Mouse (Mus musculus) layer of hippocampus, adult 11-12 months (tissue): ENCODE results near the gene Rwdd4a.

Experiments
- DNase-seq: peaks from one replicate; pipeline ENCODE4 v3.0.0; 2022; ENCODE audit warnings: low spot score

Gene Rwdd4a

DNA sequence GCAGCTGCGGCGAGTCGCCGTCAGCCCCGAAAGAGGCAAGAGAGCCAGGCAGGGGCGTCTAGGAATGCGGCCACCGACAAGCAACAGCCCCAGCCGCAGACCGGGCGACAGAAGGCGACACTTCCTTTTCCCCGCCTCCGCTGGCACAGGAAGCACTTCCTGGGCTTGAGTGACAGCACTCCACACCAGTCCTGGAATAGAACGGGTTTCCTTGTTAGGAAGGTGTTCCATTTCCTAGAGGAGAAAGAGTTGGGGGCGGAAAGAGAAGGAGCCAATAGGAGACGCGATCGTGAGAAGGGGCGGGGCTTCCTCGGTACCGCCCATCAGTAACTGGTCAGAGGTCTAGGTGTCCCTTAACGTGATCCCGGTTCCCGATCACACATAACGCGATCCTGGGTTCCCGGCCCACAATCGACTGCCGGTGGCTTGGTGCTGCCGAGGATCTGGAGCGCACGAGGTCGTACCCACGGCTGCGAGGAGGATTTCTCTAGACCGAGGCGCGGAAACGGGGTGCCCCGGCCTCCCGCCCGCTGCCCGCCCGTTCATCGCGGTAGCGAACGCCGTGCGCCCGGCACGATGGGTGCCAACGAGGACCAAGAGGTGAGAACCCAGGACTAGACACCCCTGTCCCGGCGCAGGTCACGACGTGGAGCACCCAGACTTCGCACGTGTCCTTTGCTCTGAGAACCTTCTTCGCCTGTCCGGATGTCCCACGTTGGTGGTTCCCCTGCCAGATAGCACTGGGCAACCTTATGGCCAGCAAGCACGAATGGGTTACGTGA lies at the start of gene Rwdd4a, which contains the start of gene Trappc11:
Gene Rwdd4a, plus strand, starts transcription at position 321 of the 782 bp plus-strand sequence.
Gene Trappc11, minus strand, starts transcription at position 127 of the 782 bp plus-strand sequence.
- peak; percentile 97 for DNase-seq

GRCm38 (mm10) chr8:47487231-47487630 lies 46.2 kb upstream of the Rwdd4a start:
- no peak for DNase-seq

DNA sequence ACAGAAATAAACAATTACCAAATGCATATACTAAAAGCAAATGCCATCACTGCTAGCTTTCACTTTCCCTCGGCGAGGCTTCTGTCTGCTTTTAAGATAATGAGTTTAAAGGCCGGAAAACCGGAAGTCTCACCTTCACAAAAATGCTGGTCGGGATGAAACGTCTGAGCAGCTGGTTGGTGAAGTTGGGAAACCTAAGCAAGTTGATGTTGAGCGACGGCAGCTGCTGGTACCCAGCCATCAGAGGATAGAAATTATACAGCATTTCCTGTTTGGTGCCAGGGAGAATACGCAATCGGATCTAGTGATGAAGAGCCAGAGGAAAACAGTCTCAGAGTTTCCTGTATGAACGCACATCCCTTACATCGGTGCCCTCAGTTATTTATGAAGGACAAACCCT lies 40.4 kb upstream of the Rwdd4a start:
- DNase-seq: no peak

DNA sequence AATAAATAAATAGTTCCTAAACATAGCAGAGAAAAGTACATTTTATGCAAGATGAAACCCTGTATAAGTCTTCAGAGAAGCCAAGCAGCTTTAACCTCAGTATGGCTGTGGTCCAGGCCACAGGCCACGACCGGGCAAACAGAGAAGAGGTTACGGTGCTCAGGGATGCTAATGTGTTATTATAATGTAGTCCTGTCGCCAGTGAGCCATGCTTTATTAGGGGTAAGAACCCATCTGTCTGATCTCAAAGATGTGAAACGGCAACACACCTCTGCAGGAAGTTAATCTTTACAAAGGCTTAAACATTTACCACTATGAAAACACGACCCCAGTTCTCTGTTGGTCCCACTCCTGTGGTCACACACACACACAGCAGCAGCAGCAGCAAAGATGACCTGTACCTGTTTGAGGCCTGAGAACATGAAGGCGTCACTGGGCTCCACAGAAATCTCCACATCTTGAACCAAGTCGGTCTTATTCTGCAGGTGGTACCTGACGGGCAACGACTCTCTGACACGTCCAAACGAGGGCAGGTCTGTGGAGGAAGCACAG lies 38.8 kb upstream of the Rwdd4a start:
- no peak for DNase-seq

GRCm38 (mm10) chr8:47495428-47495827 lies 38.0 kb upstream of the Rwdd4a start:
- no peak for DNase-seq

DNA sequence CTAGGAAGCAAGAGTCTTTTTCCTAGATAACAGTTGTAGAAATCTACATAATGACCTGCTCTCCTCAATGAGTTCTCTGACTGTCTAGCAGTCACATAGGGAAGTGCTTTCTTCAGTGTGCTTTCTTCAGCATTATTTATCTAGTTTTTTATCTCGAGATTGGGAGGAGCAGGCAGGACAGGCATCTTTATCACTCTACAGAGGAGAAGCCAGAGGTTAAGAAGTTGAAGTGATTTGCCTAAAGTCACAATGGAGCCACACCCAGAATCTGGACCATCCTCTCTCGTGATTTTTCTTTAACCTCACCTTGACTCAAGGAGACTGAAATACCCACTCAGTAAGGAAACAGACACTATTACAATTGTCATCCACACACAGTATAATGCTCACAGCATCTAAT lies 31.5 kb upstream of the Rwdd4a start:
- DNase-seq: no peak

DNA sequence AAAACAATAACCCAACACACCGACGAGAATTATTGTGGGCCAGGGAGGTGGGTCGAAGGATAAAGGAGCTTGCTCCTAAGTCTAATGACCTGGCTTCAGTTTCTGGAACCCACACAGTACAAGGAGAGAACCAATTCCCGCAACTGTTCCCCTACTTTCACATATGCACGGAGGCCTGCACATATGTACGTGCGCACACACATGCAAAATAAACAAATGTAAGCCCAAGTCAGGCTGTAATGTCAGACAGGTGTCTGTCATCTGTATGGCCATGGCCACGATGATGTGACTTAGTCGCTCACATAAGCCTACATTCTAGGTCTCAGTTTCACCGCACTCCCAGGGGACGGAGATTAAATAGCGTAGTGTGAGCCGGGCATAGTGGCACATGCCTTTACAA lies 30.9 kb upstream of the Rwdd4a start:
- no peak for DNase-seq

GRCm38 (mm10) chr8:47505431-47505830 lies 28.0 kb upstream of the Rwdd4a start:
- DNase-seq: no peak

GRCm38 (mm10) chr8:47510930-47511329 lies 22.5 kb upstream of the Rwdd4a start:
- DNase-seq: no peak

DNA sequence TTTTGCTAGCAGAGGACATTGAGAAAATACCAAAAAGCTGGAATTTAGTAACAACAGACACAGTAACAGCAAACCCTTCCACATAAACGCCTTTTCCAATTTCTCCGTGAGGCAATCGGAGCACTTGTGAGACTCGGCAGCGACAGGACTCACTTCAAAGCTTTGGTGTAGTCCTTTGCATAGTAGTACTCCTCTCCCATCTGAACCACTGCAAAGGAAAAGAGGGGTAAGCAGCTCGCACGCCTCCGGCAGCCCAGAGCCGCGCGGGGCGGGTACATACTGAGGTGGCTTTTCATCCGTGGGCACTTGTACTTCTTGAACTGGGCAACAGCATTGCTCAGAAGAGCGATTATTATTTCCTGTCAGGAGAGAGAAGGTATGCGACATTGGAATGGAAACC lies 19.9 kb upstream of the Rwdd4a start:
- DNase-seq: no peak

- DNase-seq: no peak
Observed at GRCm38 (mm10) chr8:47528094-47528493, 5.4 kb upstream of the Rwdd4a start.

- no peak for DNase-seq
Observed at GRCm38 (mm10) chr8:47538323-47538722, 4.9 kb downstream of the Rwdd4a start.

DNA sequence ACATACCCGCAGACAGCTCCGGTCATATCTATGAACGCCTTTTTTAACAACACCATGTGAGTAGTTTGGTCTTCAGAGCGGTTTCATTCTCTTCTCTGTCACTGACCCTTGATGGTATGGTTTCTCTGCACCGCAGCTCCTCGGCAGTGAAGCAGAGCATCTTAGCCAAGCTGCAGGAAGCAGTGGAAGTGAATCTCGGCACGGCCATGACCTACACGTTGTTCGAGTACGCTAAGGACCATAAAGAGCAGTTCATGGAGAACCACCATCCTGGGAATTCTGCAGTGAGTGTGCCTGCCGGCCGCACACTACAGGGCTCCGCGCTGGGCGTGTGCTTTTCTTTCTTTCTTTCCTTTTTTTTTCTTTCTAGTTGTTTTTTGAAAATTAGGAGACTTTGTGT lies 9.3 kb downstream of the Rwdd4a start:
- no peak for DNase-seq

- DNase-seq: no peak
Observed at GRCm38 (mm10) chr8:47544094-47544493, 10.6 kb downstream of the Rwdd4a start.

DNA sequence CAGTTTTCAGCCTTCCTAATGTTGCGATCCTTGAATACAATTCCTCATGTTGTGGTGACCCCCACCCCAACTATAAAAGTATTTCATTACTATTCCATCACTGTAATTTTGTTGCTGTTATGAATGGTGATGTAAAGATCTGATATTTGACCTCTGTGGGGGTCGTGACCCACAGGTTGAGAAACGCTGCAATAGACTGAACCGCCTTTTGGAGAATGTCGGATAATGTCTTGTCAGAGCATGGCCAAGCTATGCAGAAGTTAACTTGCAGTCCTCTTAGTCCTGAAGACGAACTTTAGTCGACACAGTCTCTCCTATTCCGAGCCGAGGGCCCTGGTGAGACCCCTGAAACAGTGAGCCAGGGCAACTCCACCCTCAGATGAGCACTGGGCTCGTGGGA lies 13.6 kb downstream of the Rwdd4a start:
- no peak for DNase-seq

- no peak for DNase-seq
Observed at GRCm38 (mm10) chr8:47553613-47554012, 20.1 kb downstream of the Rwdd4a start.

DNA sequence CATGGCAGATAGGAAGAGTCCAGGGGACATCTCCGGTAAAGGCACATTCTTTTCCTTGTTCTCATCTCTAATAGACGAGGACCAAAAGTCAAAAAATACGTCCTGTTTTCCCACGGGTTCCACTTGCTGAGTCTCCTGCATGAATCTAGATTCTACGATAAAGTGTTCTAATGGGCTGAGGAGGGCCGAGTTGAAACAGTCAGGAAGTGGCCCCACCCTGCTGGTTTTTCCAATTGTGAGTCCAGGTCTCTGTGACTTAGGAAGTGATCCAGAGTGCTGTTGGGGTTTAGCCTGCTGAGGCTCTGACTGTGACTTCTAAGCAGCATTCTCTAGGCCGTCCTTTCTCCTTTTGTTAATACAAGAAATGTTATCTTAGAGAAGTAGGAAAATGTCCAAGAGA lies 23.0 kb downstream of the Rwdd4a start:
- no peak for DNase-seq

DNA sequence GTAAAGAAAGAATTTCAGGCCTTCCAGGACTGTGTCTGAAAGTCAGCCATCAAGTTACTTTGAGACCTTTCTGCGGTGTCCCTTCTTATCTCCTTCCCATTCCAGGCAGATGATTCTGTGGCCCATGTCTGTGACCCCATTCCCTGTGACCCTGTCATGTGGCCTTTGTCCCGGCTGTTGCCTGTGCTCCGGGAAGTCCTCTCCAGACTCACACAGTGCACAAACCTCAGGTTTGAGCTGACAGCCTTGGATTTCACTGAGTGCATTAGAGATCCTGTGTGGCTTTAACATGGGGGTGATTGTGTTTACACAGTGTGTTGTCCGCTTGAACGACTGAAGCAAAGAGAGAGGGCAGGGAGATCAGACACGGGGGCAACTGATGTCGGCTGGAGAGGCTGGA lies 24.8 kb downstream of the Rwdd4a start:
- DNase-seq: no peak

DNA sequence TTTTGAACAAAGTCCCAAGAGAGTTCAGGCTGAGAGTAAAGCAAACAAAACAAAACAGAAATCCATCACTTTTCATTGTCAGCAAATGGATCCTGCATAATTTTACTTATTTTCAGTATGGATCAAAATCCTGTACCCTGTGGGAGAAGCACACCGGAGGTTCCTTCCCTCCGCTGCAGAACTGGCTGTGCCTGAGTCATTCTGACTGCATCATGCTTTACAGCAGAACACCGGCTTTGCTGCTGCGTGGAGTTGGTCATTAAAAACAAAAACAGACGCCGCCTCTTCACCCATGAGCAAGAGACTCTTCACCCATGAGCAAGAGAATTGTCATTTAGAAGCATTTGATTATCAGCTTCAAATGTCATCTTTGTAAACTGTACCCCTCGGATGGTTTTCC lies 27.3 kb downstream of the Rwdd4a start:
- DNase-seq: no peak

DNA sequence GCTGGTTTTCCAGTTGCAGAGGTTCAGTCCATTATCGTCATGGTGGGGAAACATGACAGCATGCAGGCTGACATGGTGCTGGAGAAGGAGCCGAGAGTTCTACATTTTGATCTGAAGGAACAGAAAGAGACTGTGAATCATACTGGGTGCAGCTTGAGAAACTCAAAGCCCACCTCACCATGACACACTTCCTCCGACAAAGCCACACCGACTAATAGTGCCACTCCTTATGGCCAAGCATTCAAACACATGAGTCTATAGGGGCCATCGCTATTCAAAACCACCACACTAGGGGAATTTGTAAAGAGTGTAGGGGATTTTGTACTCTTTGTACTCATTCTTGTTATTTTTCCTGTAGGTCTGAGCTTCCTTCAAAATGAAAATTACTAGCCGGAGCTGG lies 33.1 kb downstream of the Rwdd4a start:
- DNase-seq: no peak

- no peak for DNase-seq
Observed at GRCm38 (mm10) chr8:47568098-47568497, 34.6 kb downstream of the Rwdd4a start.

DNA sequence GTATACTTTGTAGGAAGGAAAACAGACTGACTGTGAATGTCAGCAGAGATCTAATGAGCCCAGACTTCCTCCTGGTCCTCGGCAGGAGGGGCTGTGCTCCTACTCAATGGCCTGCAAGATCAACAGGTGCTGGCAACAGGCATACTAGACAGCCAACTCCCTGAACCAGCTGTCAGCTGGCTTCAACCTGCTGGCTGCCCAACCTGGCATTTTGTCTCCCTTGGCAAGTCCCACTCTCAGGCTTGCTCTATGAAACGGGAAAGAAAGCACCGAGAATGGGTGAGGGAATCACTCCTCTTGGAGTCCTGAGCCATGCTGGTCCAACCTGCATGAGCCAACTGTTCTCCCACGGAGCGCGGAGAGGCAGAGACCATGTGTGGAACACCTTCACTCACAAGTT lies 36.7 kb downstream of the Rwdd4a start:
- DNase-seq: no peak

DNA sequence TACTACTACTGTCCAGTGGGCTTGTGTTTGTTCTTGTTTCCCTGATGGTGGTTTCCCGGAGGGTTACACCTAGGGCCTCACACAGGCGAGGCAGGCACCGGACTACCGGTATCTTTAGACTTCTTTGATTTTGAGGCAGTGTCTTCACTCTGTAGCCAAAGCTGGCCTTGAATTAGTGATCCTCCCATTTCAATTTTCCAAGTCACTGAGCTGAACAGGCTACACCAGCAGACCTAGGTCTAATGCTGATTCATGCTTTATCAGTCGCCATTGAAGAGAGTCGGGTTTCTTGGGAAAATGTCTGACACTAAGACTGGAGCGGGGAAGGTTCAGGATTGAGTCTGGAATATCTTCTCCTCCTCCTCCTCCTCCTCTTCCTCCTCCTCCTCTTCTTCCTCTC lies 40.0 kb downstream of the Rwdd4a start:
- DNase-seq: no peak

DNA sequence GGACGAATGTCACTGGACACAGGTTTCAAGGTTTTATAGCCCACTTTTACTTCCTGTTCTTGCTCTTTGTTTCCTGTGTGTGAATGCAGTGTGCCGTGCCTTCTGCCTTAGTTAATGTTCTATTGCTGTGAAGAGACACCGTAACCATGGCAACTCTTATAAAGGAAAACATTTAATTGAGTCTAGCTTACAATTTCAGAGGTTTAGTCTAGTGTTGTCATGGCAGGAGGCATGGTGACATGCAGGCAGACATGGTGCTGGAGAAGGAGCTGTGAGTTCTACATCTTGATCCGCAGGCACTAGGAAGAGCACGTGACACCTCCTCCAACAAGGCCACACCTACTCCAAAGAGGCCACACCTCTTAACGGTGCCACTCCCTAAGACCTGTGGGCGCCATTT lies 48.0 kb downstream of the Rwdd4a start:
- no peak for DNase-seq
